Mouse (Mus musculus) MEL (cell line): Measurements from ENCODE around the gene Acad12.

Experiments
- CTCF ChIP-seq, 3 experiments: IDR thresholded peaks in 2 of 3; conservative IDR thresholded peaks in 1 of 3; 2 replicates each; pipeline ENCODE4 v1.5.1; 2011 to 2012; ENCODE audit warnings: low read length in 3 of 3, low read depth in 2 of 3, mild to moderate bottlenecking in 2 of 3, improper control_type of control experiment in 1 of 3, inconsistent platforms in 1 of 3, mixed read lengths in 1 of 3, moderate library complexity in 1 of 3; ENCODE audit not compliant: control insufficient read depth in 1 of 3, insufficient read depth in 1 of 3, poor library complexity in 1 of 3, severe bottlenecking in 1 of 3
- MAZ ChIP-seq: IDR thresholded peaks from 2 replicates; pipeline ENCODE4 v1.6.1; 2012; ENCODE audit warnings: low read depth, mild to moderate bottlenecking, inconsistent platforms, low read length, improper control_type of control experiment
- POLR2A ChIP-seq, 2 experiments: IDR thresholded peaks; 2 replicates each; pipeline ENCODE4 v1.6.1; 2011 to 2012; ENCODE audit warnings: low read length in 2 of 2, mild to moderate bottlenecking in 2 of 2, control low read depth in 1 of 2, improper control_type of control experiment in 1 of 2, low read depth in 1 of 2, moderate library complexity in 1 of 2; ENCODE audit not compliant: control insufficient read depth in 1 of 2, insufficient read depth in 1 of 2, poor library complexity in 1 of 2
- ZNF384 ChIP-seq: IDR thresholded peaks from 2 replicates; pipeline ENCODE4 v1.6.1; 2012; ENCODE audit warnings: low read depth, mild to moderate bottlenecking, inconsistent platforms, low read length, improper control_type of control experiment

GRCm38 (mm10) chr5:121660897-121661254, 42.1 kb upstream of the Acad12 start:
- TF ChIP-seq ZNF384 (no peak), MAZ (0 out of 2 replicates have a peak, but pooled peaks have one; percentile 4), POLR2A (IDR thresholded peaks at IDR 0.05; ENCODE audit: control insufficient read depth in 1 of 2, insufficient read depth in 1 of 2, low read depth in 1 of 2, low read length in 2 of 2, poor library complexity in 1 of 2) (no peak), CTCF (IDR thresholded peaks at IDR 0.05 in 2 of 3, conservative IDR thresholded peaks at IDR 0.05 in 1 of 3; ENCODE audit: control insufficient read depth in 1 of 3, insufficient read depth in 1 of 3, low read depth in 2 of 3, low read length in 3 of 3, poor library complexity in 1 of 3, severe bottlenecking in 1 of 3) (no peak)
